Mouse (Mus musculus) stomach, postnatal 0 days (tissue): Measurements from ENCODE around the gene Bivm.

Experiments
- CTCF ChIP-seq: IDR thresholded peaks from 2 replicates; pipeline ENCODE4 v1.5.1; 2016; ENCODE audit warnings: antibody characterized with exemption, low read depth, mild to moderate bottlenecking, moderate library complexity
- EP300 ChIP-seq: optimal IDR thresholded peaks from 2 replicates; pipeline ENCODE3; 2016; ENCODE audit warnings: antibody characterized with exemption

GRCm38 (mm10) chr1:44158317-44158716 is 39.6 kb downstream of the Bivm start:
- no peak for TF ChIP-seq EP300
- TF ChIP-seq CTCF: no peak
